Mouse (Mus musculus) stomach, embryonic 16.5 days (tissue): ENCODE measurements around the gene Sppl3. TPM values are rescaled to one million over a fixed set of nuclear protein-coding genes. Genes with fewer than 3 reads are reported as not detected.

Source experiments
- ATAC-seq: fragments of 200-750 bp; cut with Nextera tagmentation; 2 replicates; pipeline ENCODE4 v1.8.0; 2017; ENCODE audit warnings: moderate number of reproducible peaks, moderate TSS enrichment; ENCODE audit not compliant: insufficient read depth, low FRiP score
- H3K27ac ChIP-seq: fragments of 300-500 bp; sonication (generic); 2 replicates; pipeline ENCODE4 v1.5.1; 2014; ENCODE audit warnings: low read length
- H3K27me3 ChIP-seq: fragments of 300-500 bp; sonication (generic); 2 replicates; pipeline ENCODE4 v1.6.1; 2014; ENCODE audit warnings: low read length, control low read depth, mixed read lengths; ENCODE audit not compliant: control insufficient read depth, insufficient read depth
- H3K36me3 ChIP-seq: fragments of 300-500 bp; sonication (generic); 2 replicates; pipeline ENCODE4 v1.6.1; 2014; ENCODE audit warnings: low read length; ENCODE audit not compliant: control insufficient read depth, insufficient read depth
- H3K4me1 ChIP-seq: fragments of 300-500 bp; sonication (generic); 2 replicates; pipeline ENCODE4 v1.6.1; 2014; ENCODE audit warnings: low read length, control low read depth, mixed read lengths; ENCODE audit not compliant: control insufficient read depth, insufficient read depth
- H3K4me2 ChIP-seq: fragments of 300-500 bp; sonication (generic); 2 replicates; pipeline ENCODE4 v1.6.1; 2014; ENCODE audit warnings: low read depth, low read length, mixed read lengths
- H3K4me3 ChIP-seq: fragments of 300-500 bp; sonication (generic); replicated peaks from 2 replicates; pipeline ENCODE4 v1.5.1; 2014; ENCODE audit warnings: mild to moderate bottlenecking, low read length
- H3K9ac ChIP-seq: fragments of 300-500 bp; sonication (generic); 2 replicates; pipeline ENCODE4 v1.6.1; 2014; ENCODE audit warnings: low read length
- H3K9me3 ChIP-seq: fragments of 300-500 bp; sonication (generic); replicated peaks from 2 replicates; pipeline ENCODE4 v1.6.1; 2016; ENCODE audit warnings: low read length, control low read depth; ENCODE audit not compliant: control insufficient read depth
- WGBS: fragments of 180-500 bp; shearing (Covaris S2); extraction: QIAGEN DNeasy Blood & Tissue Kit; methylation state at CpG from one replicate; pipeline ENCODE4 v1.1.7; 2014; 5-methylcytosine and 5-hydroxymethylcytosine counted together
- polyA plus RNA-seq: library from polyadenylated mRNA; unstranded; fragments of >200 nt; fragmentation: Nextera tagmentation; extraction: Ambion mirVana; gene quantifications from 2 replicates; pipeline ENCODE4 v1.2.1, GENCODE M21; 2015

The Sppl3 gene
- polyA plus RNA-seq, 1 experiment from 2014 or later, result 9.6 TPM

- Histone ChIP-seq H3K9me3 (no peaks in the 10 kb centered on the region), H3K36me3 (no peaks in the 10 kb centered on the region), H3K27me3 (no peaks in the 10 kb centered on the region), H3K9ac (no peak overlapping the region), H3K4me2 (no peak overlapping the region), H3K4me1 (peaks cover 5% of the 10 kb centered on the region), H3K4me3 (no peak overlapping the region), H3K27ac (no peak overlapping the region)
- 91% methylated on average over 4 of the region's 4 CpGs for whole genome bisulfite sequencing
- no peak for ATAC-seq
Observed at GRCm38 (mm10) chr5:115057153-115057552, 46.2 kb downstream of the Sppl3 start.

DNA sequence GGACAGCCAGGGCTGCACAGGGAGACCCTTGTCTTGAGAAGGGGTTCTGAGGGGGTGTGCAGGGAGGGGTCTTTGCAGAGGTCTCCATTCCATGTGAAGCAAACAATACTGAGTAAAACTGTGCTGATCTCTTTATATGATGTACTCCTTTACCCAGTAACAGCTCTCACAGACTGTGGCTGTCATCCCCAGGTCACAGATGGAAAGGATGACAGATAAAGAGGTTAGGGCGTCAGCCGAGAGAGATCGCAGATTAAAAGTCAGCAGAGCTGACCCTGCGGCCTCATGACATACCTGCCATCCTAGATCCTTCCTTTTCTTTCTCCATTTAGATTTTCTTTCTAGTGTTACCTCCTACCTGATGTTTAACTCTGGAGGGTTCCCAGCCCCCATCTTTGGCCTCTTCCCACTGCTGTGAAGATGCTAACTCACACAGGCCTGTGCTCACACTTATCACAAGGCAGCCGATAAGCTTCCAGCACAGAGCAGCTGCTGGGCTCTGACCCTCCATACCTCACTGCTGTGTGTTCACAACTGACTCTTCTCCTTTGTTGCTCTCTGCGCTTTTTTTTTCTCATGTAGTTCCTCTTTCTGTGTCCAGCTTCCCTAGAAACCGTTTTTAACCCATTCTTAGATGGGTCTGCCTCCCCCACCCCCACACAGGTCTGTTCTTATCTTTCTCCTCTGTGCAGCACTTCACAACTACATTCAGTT, 47.8 kb downstream of the Sppl3 start:
- ATAC-seq, result no peak
- no peak overlapping the region for H3K27ac ChIP-seq

GRCm38 (mm10) chr5:115060067-115060695, 49.2 kb downstream of the Sppl3 start:
- Histone ChIP-seq H3K9me3 (no peaks in the 10 kb centered on the region), H3K27ac (no peak overlapping the region), H3K4me1 (no peaks in the 10 kb centered on the region), H3K36me3 (no peaks in the 10 kb centered on the region), H3K27me3 (no peaks in the 10 kb centered on the region), H3K9ac (no peak overlapping the region), H3K4me2 (no peak overlapping the region), H3K4me3 (no peak overlapping the region)
- 78% methylated on average over 8 of the region's 8 CpGs for WGBS
- no peak for ATAC-seq

More for the DNA sequence above, 47.8 kb downstream of the Sppl3 start:
- Histone ChIP-seq H3K27me3 (no peaks in the 10 kb centered on the region), H3K9ac (no peak overlapping the region), H3K4me2 (no peak overlapping the region), H3K9me3 (no peaks in the 10 kb centered on the region), H3K36me3 (no peaks in the 10 kb centered on the region), H3K4me1 (no peaks in the 10 kb centered on the region), H3K4me3 (no peak overlapping the region)
- WGBS, result 64% methylated on average over 7 of the region's 7 CpGs

DNA sequence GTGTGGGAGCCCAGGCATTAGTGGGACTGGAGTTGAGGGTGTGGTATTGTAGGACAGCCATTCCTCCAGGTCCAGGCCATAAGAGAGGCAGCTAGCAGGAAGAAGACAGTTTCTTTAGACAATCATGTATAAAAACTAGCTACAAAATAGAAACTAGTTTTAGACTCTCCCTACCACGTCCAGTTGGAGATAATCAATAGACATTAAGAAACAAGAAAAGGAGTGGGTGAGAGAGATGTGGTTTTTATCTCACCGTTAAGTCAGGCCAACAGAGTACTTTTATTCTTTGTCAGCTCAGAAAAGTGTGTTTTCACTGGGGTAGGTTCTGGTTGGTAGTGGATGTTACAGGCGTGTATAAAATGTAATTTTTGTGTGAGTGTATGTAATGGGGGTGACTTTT, 50.0 kb downstream of the Sppl3 start:
- Histone ChIP-seq H3K4me3 (no peak overlapping the region), H3K9me3 (no peaks in the 10 kb centered on the region), H3K27me3 (no peaks in the 10 kb centered on the region), H3K9ac (no peak overlapping the region), H3K27ac (no peak overlapping the region), H3K4me1 (no peaks in the 10 kb centered on the region), H3K4me2 (no peak overlapping the region), H3K36me3 (no peaks in the 10 kb centered on the region)
- 83% methylated on average over 3 of the region's 3 CpGs for WGBS
- no peak for ATAC-seq

DNA sequence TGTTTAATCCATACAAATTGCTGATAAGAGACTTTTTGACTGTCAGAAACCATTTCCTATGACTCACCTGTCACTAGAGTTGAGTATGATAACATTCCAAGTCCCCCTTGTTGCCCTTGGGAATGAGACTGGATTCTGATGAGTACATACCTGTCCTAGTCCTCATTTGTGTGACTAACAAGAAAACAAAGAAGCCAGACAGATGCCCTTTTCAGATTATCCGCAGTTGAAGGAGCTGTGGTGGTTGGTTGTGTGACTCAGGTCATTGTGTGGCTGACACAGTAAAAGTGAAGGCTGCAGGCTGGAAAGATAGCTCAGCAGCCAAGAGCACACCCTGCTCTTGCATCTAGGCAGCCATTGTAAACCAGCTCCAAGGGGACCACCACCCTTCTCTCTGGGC, 51.6 kb downstream of the Sppl3 start:
- WGBS, result 73% methylated on average over 1 of the region's 1 CpGs
- Histone ChIP-seq H3K27ac (no peak overlapping the region), H3K36me3 (no peaks in the 10 kb centered on the region), H3K27me3 (no peaks in the 10 kb centered on the region), H3K9me3 (no peaks in the 10 kb centered on the region), H3K9ac (no peak overlapping the region), H3K4me1 (no peaks in the 10 kb centered on the region), H3K4me2 (no peak overlapping the region), H3K4me3 (no peak overlapping the region)
- ATAC-seq, result no peak

DNA sequence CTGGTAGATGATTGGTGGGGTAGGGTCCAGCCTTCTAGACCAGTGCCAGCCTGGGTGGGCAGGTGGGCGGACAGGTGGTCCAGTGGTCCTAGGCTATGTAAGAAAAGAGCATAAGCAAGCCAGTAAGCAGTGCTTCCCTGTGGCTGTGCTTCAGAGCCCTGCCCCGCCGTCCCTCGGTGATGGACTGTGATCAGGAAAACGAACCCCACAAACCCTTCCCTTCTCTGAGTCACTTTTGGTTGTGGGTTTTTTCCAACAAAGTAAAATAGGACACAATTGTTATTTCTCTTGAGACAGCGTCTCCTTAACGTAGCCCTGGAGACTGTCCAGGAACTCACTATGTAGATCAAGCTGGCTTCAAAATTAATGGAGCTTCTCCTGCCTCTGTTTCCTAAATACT, 52.5 kb downstream of the Sppl3 start:
- no peak overlapping the region for H3K9ac ChIP-seq
- no peak overlapping the region for H3K4me3 ChIP-seq
- H3K9me3 ChIP-seq, result no peaks in the 10 kb centered on the region
- H3K27ac ChIP-seq, result no peak overlapping the region
- H3K4me1 ChIP-seq, result no peaks in the 10 kb centered on the region
- H3K27me3 ChIP-seq, result no peaks in the 10 kb centered on the region
- H3K4me2 ChIP-seq, result no peak overlapping the region
- no peaks in the 10 kb centered on the region for H3K36me3 ChIP-seq
- 87% methylated on average over 7 of the region's 7 CpGs for WGBS
- no peak for ATAC-seq

- Histone ChIP-seq H3K9me3 (no peaks in the 10 kb centered on the region), H3K27ac (no peak overlapping the region), H3K4me1 (peaks cover 14% of the 10 kb centered on the region), H3K9ac (no peak overlapping the region), H3K36me3 (no peaks in the 10 kb centered on the region), H3K4me2 (no peak overlapping the region), H3K4me3 (no peak overlapping the region), H3K27me3 (no peaks in the 10 kb centered on the region)
- WGBS, result 76% methylated on average over 4 of the region's 4 CpGs
- ATAC-seq, result no peak
Observed at GRCm38 (mm10) chr5:115066245-115066644, 55.3 kb downstream of the Sppl3 start.

- H3K4me1 ChIP-seq, result peaks cover 28% of the 10 kb centered on the region
- H3K27me3 ChIP-seq, result no peaks in the 10 kb centered on the region
- H3K4me2 ChIP-seq, result no peak overlapping the region
- H3K9me3 ChIP-seq, result no peaks in the 10 kb centered on the region
- H3K36me3 ChIP-seq, result no peaks in the 10 kb centered on the region
- ATAC-seq, result no peak
- H3K27ac ChIP-seq, result no peak overlapping the region
- H3K9ac ChIP-seq, result no peak overlapping the region
- 81% methylated on average over 11 of the region's 11 CpGs for WGBS
- H3K4me3 ChIP-seq, result no peak overlapping the region
Observed at GRCm38 (mm10) chr5:115068671-115069421, 57.9 kb downstream of the Sppl3 start.

GRCm38 (mm10) chr5:115069611-115070010, 58.7 kb downstream of the Sppl3 start:
- ATAC-seq, result no peak
- no peaks in the 10 kb centered on the region for H3K36me3 ChIP-seq
- 77% methylated on average over 3 of the region's 3 CpGs for WGBS
- H3K9ac ChIP-seq, result no peak overlapping the region
- no peaks in the 10 kb centered on the region for H3K9me3 ChIP-seq
- peaks cover 28% of the 10 kb centered on the region for H3K4me1 ChIP-seq
- no peak overlapping the region for H3K4me2 ChIP-seq
- no peak overlapping the region for H3K4me3 ChIP-seq
- H3K27me3 ChIP-seq, result no peaks in the 10 kb centered on the region
- no peak overlapping the region for H3K27ac ChIP-seq
